Mouse (Mus musculus) kidney, adult 2 months (tissue): ENCODE measurements at regions not wholly inside any gene's neighbourhood (a gene's known extent, or its start where the extent isn't known, plus 50 kb on each side); places are given as distances from the start of the nearest gene placed in this dataset.

Experiments
- CTCF ChIP-seq: fragments of 200-500 bp; conservative IDR thresholded peaks from 2 replicates; pipeline ENCODE4 v1.5.1; 2011; ENCODE audit warnings: low read depth, mild to moderate bottlenecking, control low read depth, low read length, moderate library complexity, mixed read lengths; ENCODE audit not compliant: insufficient read depth, insufficient read length
- POLR2A ChIP-seq: fragments of 200-500 bp; IDR thresholded peaks from one replicate; pipeline ENCODE4 v1.6.1; 2011; ENCODE audit warnings: low read depth, low read length, control low read depth

- TF ChIP-seq CTCF: no peak
- TF ChIP-seq POLR2A: no peak
These were observed 70.9 kb downstream of the Smim20 start for GRCm38 (mm10) chr5:53337816-53338215.
